Mouse (Mus musculus) yolk sac, embryonic 10.5 days (tissue): ENCODE measurements around the gene Rundc1.
"Not testable (repeated sequence)": the region's sequence is repeated elsewhere in the genome, so short reads cannot be mapped to it uniquely, and the experiment has no call there.

Experiments used
- DNase-seq: peaks from one replicate; pipeline ENCODE4 v3.0.0-alpha.2; 2017; ENCODE audit warnings: low spot score

Rundc1 gene

DNA sequence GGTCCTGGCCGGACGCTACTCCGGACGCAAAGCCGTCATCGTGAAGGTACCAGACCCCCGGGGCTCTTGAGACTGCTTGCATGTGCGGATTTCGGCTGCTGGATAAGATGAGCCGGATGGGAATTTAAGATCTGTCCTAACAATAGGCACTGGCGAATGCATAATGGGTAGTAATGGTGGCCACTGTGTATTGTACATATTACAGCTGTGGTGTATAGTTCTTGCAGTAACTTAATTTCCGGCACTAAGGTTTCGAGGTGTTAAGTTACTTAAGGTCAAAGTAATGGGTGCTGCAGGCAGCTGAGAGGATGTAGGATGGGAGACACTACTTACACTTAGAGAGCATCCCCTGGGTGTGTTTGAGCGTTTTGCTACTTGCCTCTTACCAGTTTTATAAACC lies 17.9 kb downstream of the Rundc1 start:
- DNase-seq, result no peak

- DNase-seq, result no peak
Measured at GRCm38 (mm10) chr11:101446319-101446718, 21.4 kb downstream of the Rundc1 start.

GRCm38 (mm10) chr11:101446860-101447259 lies 22.0 kb downstream of the Rundc1 start:
- not testable (repeated sequence) for DNase-seq

DNA sequence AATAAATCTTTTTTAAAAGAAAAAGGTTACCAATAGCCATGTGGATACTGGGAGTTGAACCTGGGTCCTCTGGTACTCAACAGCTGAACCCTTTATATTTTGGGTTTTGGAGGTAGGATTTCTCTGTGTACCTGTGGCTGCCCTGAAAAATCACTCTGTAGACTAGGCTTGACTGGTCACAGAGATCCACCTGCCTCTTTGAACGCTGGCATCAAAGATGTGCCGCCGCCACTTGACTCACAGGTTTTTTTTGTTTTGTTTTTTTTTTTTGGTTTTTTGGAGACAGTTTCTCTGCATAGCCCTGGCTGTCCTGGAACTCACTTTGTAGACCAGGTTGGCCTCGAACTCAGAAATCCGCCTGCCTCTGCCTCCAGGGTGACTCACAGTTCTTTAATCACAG lies 22.9 kb downstream of the Rundc1 start:
- no peak for DNase-seq

DNA sequence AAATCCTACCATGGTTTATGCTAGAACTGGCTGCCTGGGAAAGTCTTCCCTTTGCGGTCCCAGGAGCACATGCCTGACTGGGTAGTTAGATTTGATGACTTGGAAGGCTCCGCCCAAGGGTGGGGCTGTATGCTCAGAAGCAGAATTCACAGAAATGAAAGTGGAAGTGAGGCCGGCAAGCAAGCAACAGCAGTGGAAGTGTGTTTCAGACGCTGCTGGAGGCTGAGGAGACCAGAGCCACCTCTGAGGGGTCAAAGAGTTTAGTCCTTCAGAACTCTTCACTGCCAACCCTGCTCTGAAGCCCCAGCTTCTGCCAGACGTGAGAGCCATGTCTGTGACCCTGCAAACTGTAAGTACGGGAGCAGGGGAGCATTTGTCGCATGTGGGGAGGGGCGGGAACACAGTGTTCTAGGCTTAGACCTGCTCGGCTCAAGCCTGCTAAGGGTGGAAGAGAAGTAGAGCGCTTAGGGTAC lies 23.4 kb downstream of the Rundc1 start, which contains the start of gene Ifi35:
TSS of gene Ifi35 (plus strand) at position 134 of the 473 bp plus-strand sequence.
- peak; percentile 83 for DNase-seq

- DNase-seq, result no peak
Measured at GRCm38 (mm10) chr11:101448899-101449298, 24.0 kb downstream of the Rundc1 start.

DNA sequence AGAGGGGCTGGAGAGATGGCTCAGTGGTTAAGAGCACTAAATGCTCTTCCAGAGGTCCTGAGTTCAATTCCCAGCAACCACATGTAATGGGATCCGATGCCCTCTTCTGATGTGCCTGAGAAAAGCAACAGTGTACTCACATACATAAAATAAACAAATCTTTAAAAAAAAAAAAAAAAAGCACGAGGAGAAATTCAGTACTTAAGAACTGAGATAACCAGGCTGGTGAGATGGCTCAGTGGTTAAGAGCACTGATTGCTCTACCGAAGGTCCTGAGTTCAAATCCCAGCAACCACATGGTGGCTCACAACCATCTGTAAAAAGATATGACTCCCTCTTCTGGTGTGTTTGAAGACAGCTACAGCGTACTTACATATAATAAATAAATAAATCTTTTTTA lies 24.7 kb downstream of the Rundc1 start:
- not testable (repeated sequence) for DNase-seq

GRCm38 (mm10) chr11:101450394-101450793 lies 25.5 kb downstream of the Rundc1 start:
- DNase-seq, result no peak

DNA sequence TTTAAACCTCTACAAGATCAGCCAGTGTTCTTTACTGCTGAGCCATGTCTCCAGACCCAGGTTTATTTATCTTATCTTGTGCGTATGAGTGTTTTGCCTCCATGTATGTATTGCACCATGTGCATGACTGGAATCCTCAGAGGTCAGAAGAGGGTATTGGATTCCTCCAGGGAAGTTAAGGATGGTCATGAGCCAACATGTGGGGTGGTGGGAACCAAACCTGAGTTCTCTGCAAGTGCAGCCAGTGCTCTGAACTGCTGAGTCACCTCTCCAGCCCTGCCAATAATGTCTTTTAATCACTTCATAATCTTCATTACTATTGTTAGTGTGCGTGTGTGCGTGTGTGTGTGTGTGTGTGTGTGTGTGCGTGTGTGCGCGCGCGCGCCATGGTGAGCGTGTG lies 26.7 kb downstream of the Rundc1 start:
- no peak for DNase-seq

DNA sequence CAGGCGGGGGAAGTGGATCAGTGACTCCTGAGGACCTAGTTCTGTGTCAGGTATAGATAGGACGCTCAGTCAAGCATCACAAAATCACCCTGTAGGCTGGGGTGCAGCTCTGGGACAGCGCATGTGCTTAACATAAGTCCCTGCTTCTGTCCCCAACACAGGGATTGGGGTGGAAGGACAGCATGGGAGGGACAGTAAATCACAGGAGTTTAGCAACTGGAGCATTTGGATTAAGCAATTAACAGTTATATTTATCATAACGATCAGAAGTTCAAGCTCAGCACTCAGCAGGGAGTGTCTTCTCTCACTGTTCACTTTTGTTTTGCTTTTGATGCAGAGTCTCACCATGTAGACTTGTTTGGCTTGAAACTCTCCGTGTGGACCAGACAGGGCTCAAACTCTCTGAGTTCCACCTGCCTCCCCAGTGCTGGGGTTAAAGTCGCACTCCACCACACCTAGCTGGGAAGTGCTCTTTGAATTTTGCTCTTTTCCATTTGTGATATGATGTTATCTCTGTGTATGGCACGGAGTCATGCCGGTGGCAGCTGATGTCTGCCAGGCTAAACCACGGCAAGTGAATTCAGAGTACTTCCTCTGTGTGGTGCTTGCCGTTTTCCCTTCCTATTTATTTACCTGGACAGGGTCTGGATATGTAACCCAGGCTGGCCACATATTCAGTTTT lies 27.3 kb downstream of the Rundc1 start:
- no peak for DNase-seq

DNA sequence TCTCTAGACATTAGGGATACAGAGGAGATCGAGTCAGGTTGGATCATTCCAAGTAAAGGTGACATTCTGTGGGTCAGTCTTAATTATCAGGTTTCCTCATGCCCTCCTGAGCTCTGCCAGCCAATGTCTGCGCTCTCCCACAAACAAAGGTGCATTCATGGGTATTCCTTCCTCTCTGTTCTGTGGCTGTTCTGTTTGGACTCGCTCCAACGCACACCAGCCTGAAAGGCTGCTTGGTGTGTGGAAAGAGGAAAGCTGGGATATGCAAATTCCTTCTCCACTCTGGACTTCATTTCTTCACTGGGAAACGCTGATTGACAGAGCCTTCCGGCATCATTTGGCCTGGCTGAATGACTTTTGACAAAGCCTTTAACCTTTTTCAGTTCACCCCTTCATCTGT lies 29.8 kb downstream of the Rundc1 start:
- DNase-seq, result no peak

- peak; percentile 54 for DNase-seq
Measured at GRCm38 (mm10) chr11:101455627-101456026, 30.7 kb downstream of the Rundc1 start.

GRCm38 (mm10) chr11:101457631-101458030 lies 32.7 kb downstream of the Rundc1 start:
- DNase-seq, result no peak

DNA sequence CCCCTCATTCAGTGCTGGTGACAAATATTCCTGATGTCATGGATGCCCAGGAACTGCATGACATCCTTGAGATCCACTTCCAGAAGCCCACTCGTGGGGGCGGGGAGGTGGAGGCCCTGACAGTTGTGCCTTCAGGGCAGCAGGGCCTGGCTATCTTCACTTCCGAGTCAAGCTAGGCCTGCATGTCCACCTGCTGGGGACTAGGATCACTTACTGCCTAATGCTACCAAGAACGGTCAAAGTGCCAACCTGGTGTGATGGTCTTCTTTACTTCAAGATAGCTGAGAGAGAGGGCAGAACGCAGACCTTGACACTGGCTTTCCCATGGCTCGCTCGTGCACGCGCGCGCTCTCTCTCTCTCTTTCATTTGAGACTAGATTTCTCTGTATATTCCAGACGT lies 33.3 kb downstream of the Rundc1 start:
- no peak for DNase-seq

- no peak for DNase-seq
Measured at GRCm38 (mm10) chr11:101459716-101460115, 34.8 kb downstream of the Rundc1 start.

- DNase-seq, result no peak
Measured at GRCm38 (mm10) chr11:101460321-101460720, 35.4 kb downstream of the Rundc1 start.

DNA sequence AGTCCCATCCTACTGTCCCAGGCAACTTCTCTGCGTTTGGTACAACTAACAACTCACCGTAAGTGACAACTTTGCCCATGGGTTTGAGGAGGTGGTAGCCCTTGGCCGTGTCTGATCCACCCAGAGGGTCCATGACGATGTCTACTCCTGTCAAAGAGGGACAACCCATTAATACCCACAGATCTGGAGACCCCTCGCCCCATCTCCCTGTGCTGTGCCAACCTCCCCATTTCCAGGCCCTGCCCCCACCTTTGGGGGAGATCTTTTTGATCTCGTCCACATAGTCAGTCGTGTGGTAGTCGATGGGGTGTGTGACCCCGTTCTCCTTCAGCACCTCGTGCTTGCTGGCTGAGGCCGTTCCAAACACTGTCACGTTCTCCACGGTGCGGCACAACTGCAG lies 37.3 kb downstream of the Rundc1 start:
- no peak for DNase-seq

GRCm38 (mm10) chr11:101462583-101463440 lies 37.9 kb downstream of the Rundc1 start:
- no peak for DNase-seq

- DNase-seq, result peak; percentile 80
Measured at GRCm38 (mm10) chr11:101464211-101465100, 39.6 kb downstream of the Rundc1 start, which contains the start of gene Rnd2. Gene Rnd2 (plus strand): TSS chr11:101464999.

GRCm38 (mm10) chr11:101465101-101465868 lies 40.4 kb downstream of the Rundc1 start:
- peak; percentile 82 for DNase-seq

DNA sequence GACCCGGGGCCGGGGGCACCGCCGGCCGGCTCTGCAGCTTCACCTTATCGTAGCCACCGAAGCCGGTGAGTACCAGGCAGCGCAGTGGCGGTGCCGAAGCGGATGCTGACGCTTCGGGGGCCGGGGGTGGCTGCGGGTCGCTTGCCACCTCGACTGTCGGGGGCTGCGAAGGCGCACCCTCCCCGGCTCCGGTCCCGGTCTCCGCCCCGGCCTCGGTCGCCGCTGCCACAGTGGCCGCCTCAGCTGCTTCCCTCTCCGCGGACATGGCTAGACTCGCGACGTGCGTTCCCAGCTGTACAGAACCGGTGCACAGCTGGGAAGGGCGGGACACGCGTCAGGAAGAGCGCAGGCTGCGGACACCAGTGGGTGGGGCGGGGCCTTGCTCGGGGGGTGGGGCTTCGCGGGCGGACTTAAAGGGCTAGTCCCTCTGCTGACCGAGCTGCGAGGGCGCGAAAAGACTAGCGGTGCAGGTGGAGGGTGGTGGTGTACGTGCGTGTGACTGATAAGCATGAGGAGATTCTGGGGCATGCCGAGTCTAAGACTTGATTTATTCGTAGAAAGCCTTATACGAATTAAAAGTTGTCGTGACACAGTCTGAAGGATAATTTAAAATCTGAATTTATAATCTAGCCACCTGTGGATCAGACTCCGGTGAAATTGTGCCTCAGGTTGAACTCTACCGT lies 41.1 kb downstream of the Rundc1 start, which contains the start of gene Vat1:
TSS of gene Vat1 (minus strand) at position 362 of the 683 bp plus-strand sequence.
- peak; percentile 88 for DNase-seq
